Mouse (Mus musculus): Measurements from ENCODE around the gene Sstr5. TPM values are rescaled to one million over a fixed set of nuclear protein-coding genes. Genes with fewer than 3 reads are reported as not detected.

The Sstr5 gene
- total RNA-seq, 2 experiments from 2014 or later: 0.14 to 0.22 TPM

Other genes starting within 250 kb of the Sstr5 start
- gene Baiap3, start 240.9 kb downstream of the Sstr5 start, total RNA-seq (2021): 10 to 100 TPM; 24.4 to 30.7 TPM
- 100 to 1,000 TPM; 371 to 391 TPM for gene Ube2i, start 222.7 kb downstream of the Sstr5 start, total RNA-seq (2021)
- gene Prss34, start 198.9 kb downstream of the Sstr5 start, total RNA-seq (2021): 1 to 10 TPM; 2.4 to 4.6 TPM
- gene Prss28, start 188.6 kb downstream of the Sstr5 start, total RNA-seq (2021): not detected
- gene Prss29, start 178.6 kb downstream of the Sstr5 start, total RNA-seq (2021): not detected
- 1 to 10 TPM; 3.3 to 6.7 TPM for gene Tpsab1, start 151.7 kb downstream of the Sstr5 start, total RNA-seq (2021)
- 10 to 100 TPM; 10.3 to 19.6 TPM for gene Tpsb2, start 131.0 kb downstream of the Sstr5 start, total RNA-seq (2021)
- gene Tpsg1, start 128.0 kb downstream of the Sstr5 start, total RNA-seq (2021): under 1 TPM in 1 of 2 experiments, not detected in 1; 0.56 TPM
- 10 to 100 TPM; 64.1 to 65.3 TPM for gene Cacna1h, start 63.5 kb downstream of the Sstr5 start, total RNA-seq (2021)
- not detected for gene Tekt4, start 42.7 kb downstream of the Sstr5 start, total RNA-seq (2021)
- 1 to 10 TPM; 2.4 TPM for gene Sox8, start 73.4 kb upstream of the Sstr5 start, total RNA-seq (2021)
- gene Lmf1, start 81.8 kb upstream of the Sstr5 start, total RNA-seq (2021): 10 to 100 TPM; 32.4 to 34.3 TPM
- gene Gng13, start 219.9 kb upstream of the Sstr5 start, total RNA-seq (2021): 1 to 10 TPM in 1 of 2 experiments, not detected in 1; 1.8 TPM
- gene Chtf18, start 230.1 kb upstream of the Sstr5 start, total RNA-seq (2021): 10 to 100 TPM; 16.2 to 17.7 TPM
- 10 to 100 TPM; 16.6 to 18.2 TPM for gene Rpusd1, start 230.4 kb upstream of the Sstr5 start, total RNA-seq (2021)
- gene Mslnl, start 238.8 kb upstream of the Sstr5 start, total RNA-seq (2021): not detected

Data from adrenal gland, postnatal 4 days (tissue).